Mouse (Mus musculus): ENCODE results near the gene Itga7. TPM values are rescaled to one million over a fixed set of nuclear protein-coding genes. Genes with fewer than 3 reads are reported as not detected.

Gene Itga7
- total and polyA plus RNA-seq, 3 experiments: 0.04 to 0.14 TPM; not detected in 1

- no peaks in the 10 kb centered on the region for H3K36me3 ChIP-seq (ENCODE audit: control insufficient read depth in 1 of 2, insufficient read depth in 2 of 2, low read length in 2 of 2)
- H3K27ac ChIP-seq (ENCODE audit: control insufficient read depth, low read depth, low read length): no peak overlapping the region
- no peak overlapping the region for H3K4me3 ChIP-seq (ENCODE audit: control insufficient read depth in 1 of 2, insufficient read depth in 1 of 2, low read depth in 2 of 2, low read length in 2 of 2)
- no peak for DNase-seq (ENCODE audit: low read depth, low spot score)
- no peak overlapping the region for H3K9ac ChIP-seq (ENCODE audit: control insufficient read depth, low read depth, low read length, poor library complexity, severe bottlenecking)
- H3K4me1 ChIP-seq (ENCODE audit: control insufficient read depth in 1 of 2, insufficient read depth in 2 of 2, low read length in 2 of 2): no peaks in the 10 kb centered on the region
- no peaks in the 10 kb centered on the region for H3K9me3 ChIP-seq (replicated peaks; ENCODE audit: insufficient read depth, low read length)
- peaks cover 0 to 1% of the 10 kb centered on the region in 2 experiments; a peak in 1 of 4 replicates for H3K27me3 ChIP-seq (ENCODE audit: control insufficient read depth in 1 of 2, insufficient read depth in 2 of 2, low read length in 2 of 2)
- H3K79me2 ChIP-seq (ENCODE audit: control insufficient read depth, insufficient read depth, low read length, poor library complexity): no peaks in the 10 kb centered on the region
- no peak for TF ChIP-seq MXI1 (IDR thresholded peaks at IDR 0.05; ENCODE audit: low read depth, low read length)
These were observed 19.9 kb upstream of the Itga7 start for GRCm38 (mm10) chr10:128913696-128914095.

- DNase-seq (ENCODE audit: low read depth, low spot score): no peak
- H3K27me3 ChIP-seq (ENCODE audit: control insufficient read depth in 1 of 2, insufficient read depth in 2 of 2, low read length in 2 of 2): peaks cover 0 to 1% of the 10 kb centered on the region in 2 experiments; a peak in 1 of 4 replicates
- H3K79me2 ChIP-seq (ENCODE audit: control insufficient read depth, insufficient read depth, low read length, poor library complexity): no peaks in the 10 kb centered on the region
- H3K9ac ChIP-seq (ENCODE audit: control insufficient read depth, low read depth, low read length, poor library complexity, severe bottlenecking): no peak overlapping the region
- no peaks in the 10 kb centered on the region for H3K9me3 ChIP-seq (replicated peaks; ENCODE audit: insufficient read depth, low read length)
- H3K27ac ChIP-seq (ENCODE audit: control insufficient read depth, low read depth, low read length): no peak overlapping the region
- no peaks in the 10 kb centered on the region for H3K4me1 ChIP-seq (ENCODE audit: control insufficient read depth in 1 of 2, insufficient read depth in 2 of 2, low read length in 2 of 2)
- H3K4me3 ChIP-seq (ENCODE audit: control insufficient read depth in 1 of 2, insufficient read depth in 1 of 2, low read depth in 2 of 2, low read length in 2 of 2): no peak overlapping the region
- peak; percentile 3 for TF ChIP-seq RAD21 (IDR thresholded peaks at IDR 0.05; ENCODE audit: low read depth, low read length)
- TF ChIP-seq ZC3H11A (IDR thresholded peaks at IDR 0.05; ENCODE audit: low read depth, low read length): no peak
- peak; percentile 4 to 37 (median 28); a peak in 3 of 6 replicates for TF ChIP-seq CTCF (IDR thresholded peaks at IDR 0.05 in 2 of 3, conservative IDR thresholded peaks at IDR 0.05 in 1 of 3; ENCODE audit: control insufficient read depth in 1 of 3, insufficient read depth in 1 of 3, low read depth in 2 of 3, low read length in 3 of 3, poor library complexity in 1 of 3, severe bottlenecking in 1 of 3)
- H3K36me3 ChIP-seq (ENCODE audit: control insufficient read depth in 1 of 2, insufficient read depth in 2 of 2, low read length in 2 of 2): no peaks in the 10 kb centered on the region
These were observed 18.1 kb upstream of the Itga7 start for GRCm38 (mm10) chr10:128915550-128915949.

- TF ChIP-seq SIN3A (IDR thresholded peaks at IDR 0.05; ENCODE audit: low read length) (no peak), TCF12 (IDR thresholded peaks at IDR 0.05; ENCODE audit: low read depth, low read length) (no peak), ELF1 (IDR thresholded peaks at IDR 0.05; ENCODE audit: low read depth, low read length) (no peak), TBP (IDR thresholded peaks at IDR 0.05; ENCODE audit: low read depth, low read length) (no peak), NELFE (IDR thresholded peaks at IDR 0.05; ENCODE audit: low read depth, low read length) (no peak), RCOR1 (IDR thresholded peaks at IDR 0.05; ENCODE audit: low read depth, low read length) (no peak), POLR2AphosphoS5 (IDR thresholded peaks at IDR 0.05; ENCODE audit: borderline replicate concordance, low read depth, low read length) (no peak), ETS1 (IDR thresholded peaks at IDR 0.05; ENCODE audit: low read depth, low read length) (no peak), EP300 (IDR thresholded peaks at IDR 0.05; ENCODE audit: low read depth in 1 of 2, low read length in 2 of 2) (no peak), ZMIZ1 (IDR thresholded peaks at IDR 0.05; ENCODE audit: low read depth, low read length) (no peak), MEF2A (IDR thresholded peaks at IDR 0.05; ENCODE audit: extremely low read depth, insufficient replicate concordance, low read depth, low read length, poor library complexity, severe bottlenecking) (no peak), ZNF384 (IDR thresholded peaks at IDR 0.05; ENCODE audit: low read depth, low read length) (no peak), HCFC1 (IDR thresholded peaks at IDR 0.05; ENCODE audit: low read depth, low read length) (no peak), GABPA (IDR thresholded peaks at IDR 0.05; ENCODE audit: low read depth, low read length) (no peak), MYC (IDR thresholded peaks at IDR 0.05; ENCODE audit: low read depth, low read length) (no peak)
- H3K36me3 ChIP-seq (ENCODE audit: control insufficient read depth in 1 of 2, insufficient read depth in 2 of 2, low read length in 2 of 2): no peaks in the 10 kb centered on the region
- H3K4me3 ChIP-seq (ENCODE audit: control insufficient read depth in 1 of 2, insufficient read depth in 1 of 2, low read depth in 2 of 2, low read length in 2 of 2): no peak overlapping the region
- H3K4me1 ChIP-seq (ENCODE audit: control insufficient read depth in 1 of 2, insufficient read depth in 2 of 2, low read length in 2 of 2): no peaks in the 10 kb centered on the region
- H3K9ac ChIP-seq (ENCODE audit: control insufficient read depth, low read depth, low read length, poor library complexity, severe bottlenecking): no peak overlapping the region
- H3K27me3 ChIP-seq (ENCODE audit: control insufficient read depth in 1 of 2, insufficient read depth in 2 of 2, low read length in 2 of 2): peaks cover 0 to 1% of the 10 kb centered on the region in 2 experiments; a peak in 1 of 4 replicates
- H3K27ac ChIP-seq (ENCODE audit: control insufficient read depth, low read depth, low read length): no peak overlapping the region
- DNase-seq (ENCODE audit: low read depth, low spot score): no peak
- no peaks in the 10 kb centered on the region for H3K9me3 ChIP-seq (replicated peaks; ENCODE audit: insufficient read depth, low read length)
- H3K79me2 ChIP-seq (ENCODE audit: control insufficient read depth, insufficient read depth, low read length, poor library complexity): no peaks in the 10 kb centered on the region
These were observed 17.0 kb upstream of the Itga7 start for GRCm38 (mm10) chr10:128916665-128917064.
